Mouse (Mus musculus): Measurements from ENCODE around the gene Sema3e. TPM values are rescaled to one million over a fixed set of nuclear protein-coding genes. Genes with fewer than 3 reads are reported as not detected.

Sema3e gene
- polyA plus RNA-seq, 1 experiment from 2014 or later: 3.1 TPM

GRCm38 (mm10) chr5:14092262-14092776 lies 67.2 kb downstream of the Sema3e start:
- 60% methylated on average over 14 of the region's 14 CpGs for WGBS
- H3K9ac ChIP-seq (replicated peaks; ENCODE audit: low read length): no peak overlapping the region
- H3K4me2 ChIP-seq (ENCODE audit: low read length): peak overlapping the region; percentile 15
- ATAC-seq (ENCODE audit: low FRiP score, low TSS enrichment) (no peak), DNase-seq (peak; percentile 17)
- no peak overlapping the region for H3K4me3 ChIP-seq (replicated peaks; ENCODE audit: low read depth, low read length)
- H3K4me1 ChIP-seq (ENCODE audit: control insufficient read depth, insufficient read depth, low read length): 0 out of 2 replicates have a peak, but pooled peaks cover 3% of the 10 kb centered on the region
- no peaks in the 10 kb centered on the region for H3K27me3 ChIP-seq (ENCODE audit: control insufficient read depth, insufficient read depth, low read length)
- H3K9me3 ChIP-seq (ENCODE audit: control insufficient read depth, low read length): no peaks in the 10 kb centered on the region
- H3K36me3 ChIP-seq (ENCODE audit: control insufficient read depth, insufficient read depth, low read length): no peaks in the 10 kb centered on the region
- no peak overlapping the region for H3K27ac ChIP-seq (replicated peaks; ENCODE audit: low read depth, low read length)

GRCm38 (mm10) chr5:14096196-14096595 lies 71.1 kb downstream of the Sema3e start:
- H3K9me3 ChIP-seq (ENCODE audit: control insufficient read depth, low read length): no peaks in the 10 kb centered on the region
- DNase-seq: no peak
- no peak overlapping the region for H3K27ac ChIP-seq (replicated peaks; ENCODE audit: low read depth, low read length)
- no peaks in the 10 kb centered on the region for H3K36me3 ChIP-seq (ENCODE audit: control insufficient read depth, insufficient read depth, low read length)
- H3K4me1 ChIP-seq (ENCODE audit: control insufficient read depth, insufficient read depth, low read length): 0 out of 2 replicates have a peak, but pooled peaks cover 3% of the 10 kb centered on the region
- 96% methylated on average over 1 of the region's 1 CpGs for WGBS
- no peak overlapping the region for H3K9ac ChIP-seq (replicated peaks; ENCODE audit: low read length)
- no peak overlapping the region for H3K4me2 ChIP-seq (ENCODE audit: low read length)
- no peak overlapping the region for H3K4me3 ChIP-seq (replicated peaks; ENCODE audit: low read depth, low read length)
- H3K27me3 ChIP-seq (ENCODE audit: control insufficient read depth, insufficient read depth, low read length): no peaks in the 10 kb centered on the region
- ATAC-seq (ENCODE audit: low FRiP score, low TSS enrichment): no peak

GRCm38 (mm10) chr5:14098677-14099076 lies 73.6 kb downstream of the Sema3e start:
- no peak overlapping the region for H3K9ac ChIP-seq (replicated peaks; ENCODE audit: low read length)
- no peaks in the 10 kb centered on the region for H3K4me1 ChIP-seq (ENCODE audit: control insufficient read depth, insufficient read depth, low read length)
- no peak overlapping the region for H3K4me3 ChIP-seq (replicated peaks; ENCODE audit: low read depth, low read length)
- no peak overlapping the region for H3K27ac ChIP-seq (replicated peaks; ENCODE audit: low read depth, low read length)
- no peaks in the 10 kb centered on the region for H3K9me3 ChIP-seq (ENCODE audit: control insufficient read depth, low read length)
- no peak for ATAC-seq (ENCODE audit: low FRiP score, low TSS enrichment)
- no peak for DNase-seq
- no peaks in the 10 kb centered on the region for H3K27me3 ChIP-seq (ENCODE audit: control insufficient read depth, insufficient read depth, low read length)
- H3K4me2 ChIP-seq (ENCODE audit: low read length): no peak overlapping the region
- 94% methylated on average over 3 of the region's 3 CpGs for WGBS
- no peaks in the 10 kb centered on the region for H3K36me3 ChIP-seq (ENCODE audit: control insufficient read depth, insufficient read depth, low read length)

GRCm38 (mm10) chr5:14107365-14107764 lies 82.3 kb downstream of the Sema3e start:
- Histone ChIP-seq H3K27me3 (ENCODE audit: control insufficient read depth, insufficient read depth, low read length) (no peaks in the 10 kb centered on the region), H3K9me3 (ENCODE audit: control insufficient read depth, low read length) (no peaks in the 10 kb centered on the region), H3K9ac (replicated peaks; ENCODE audit: low read length) (no peak overlapping the region), H3K36me3 (ENCODE audit: control insufficient read depth, insufficient read depth, low read length) (no peaks in the 10 kb centered on the region), H3K4me2 (ENCODE audit: low read length) (no peak overlapping the region), H3K27ac (replicated peaks; ENCODE audit: low read depth, low read length) (no peak overlapping the region), H3K4me1 (ENCODE audit: control insufficient read depth, insufficient read depth, low read length) (no peaks in the 10 kb centered on the region), H3K4me3 (replicated peaks; ENCODE audit: low read depth, low read length) (no peak overlapping the region)
- WGBS: 72% methylated on average over 4 of the region's 4 CpGs
- DNase-seq (no peak), ATAC-seq (ENCODE audit: low FRiP score, low TSS enrichment) (no peak)

- ATAC-seq (ENCODE audit: low FRiP score, low TSS enrichment) (no peak), DNase-seq (no peak)
- Histone ChIP-seq H3K9ac (replicated peaks; ENCODE audit: low read length) (no peak overlapping the region), H3K4me3 (replicated peaks; ENCODE audit: low read depth, low read length) (no peak overlapping the region), H3K27me3 (ENCODE audit: control insufficient read depth, insufficient read depth, low read length) (no peaks in the 10 kb centered on the region), H3K36me3 (ENCODE audit: control insufficient read depth, insufficient read depth, low read length) (no peaks in the 10 kb centered on the region), H3K27ac (replicated peaks; ENCODE audit: low read depth, low read length) (no peak overlapping the region), H3K4me1 (ENCODE audit: control insufficient read depth, insufficient read depth, low read length) (no peaks in the 10 kb centered on the region), H3K9me3 (ENCODE audit: control insufficient read depth, low read length) (no peaks in the 10 kb centered on the region), H3K4me2 (ENCODE audit: low read length) (no peak overlapping the region)
- 86% methylated on average over 4 of the region's 4 CpGs for WGBS
Observed at GRCm38 (mm10) chr5:14109001-14109400, 83.9 kb downstream of the Sema3e start.

- 82% methylated on average over 4 of the region's 4 CpGs for WGBS
- Histone ChIP-seq H3K36me3 (ENCODE audit: control insufficient read depth, insufficient read depth, low read length) (no peaks in the 10 kb centered on the region), H3K4me3 (replicated peaks; ENCODE audit: low read depth, low read length) (no peak overlapping the region), H3K27ac (replicated peaks; ENCODE audit: low read depth, low read length) (no peak overlapping the region), H3K4me1 (ENCODE audit: control insufficient read depth, insufficient read depth, low read length) (no peaks in the 10 kb centered on the region), H3K27me3 (ENCODE audit: control insufficient read depth, insufficient read depth, low read length) (no peaks in the 10 kb centered on the region), H3K9me3 (ENCODE audit: control insufficient read depth, low read length) (no peaks in the 10 kb centered on the region), H3K4me2 (ENCODE audit: low read length) (no peak overlapping the region), H3K9ac (replicated peaks; ENCODE audit: low read length) (no peak overlapping the region)
- ATAC-seq (ENCODE audit: low FRiP score, low TSS enrichment): no peak
- no peak for DNase-seq
Observed at GRCm38 (mm10) chr5:14111401-14111800, 86.3 kb downstream of the Sema3e start.

GRCm38 (mm10) chr5:14121902-14122301 lies 96.8 kb downstream of the Sema3e start:
- no peak overlapping the region for H3K4me3 ChIP-seq (replicated peaks; ENCODE audit: low read depth, low read length)

GRCm38 (mm10) chr5:14126591-14126990 lies 101.5 kb downstream of the Sema3e start:
- WGBS: 74% methylated on average over 1 of the region's 1 CpGs
- H3K9ac ChIP-seq (replicated peaks; ENCODE audit: low read length): no peak overlapping the region
- DNase-seq (no peak), ATAC-seq (ENCODE audit: low FRiP score, low TSS enrichment) (no peak)
- H3K4me1 ChIP-seq (ENCODE audit: control insufficient read depth, insufficient read depth, low read length): no peaks in the 10 kb centered on the region
- no peak overlapping the region for H3K27ac ChIP-seq (replicated peaks; ENCODE audit: low read depth, low read length)
- H3K4me2 ChIP-seq (ENCODE audit: low read length): no peak overlapping the region
- no peaks in the 10 kb centered on the region for H3K36me3 ChIP-seq (ENCODE audit: control insufficient read depth, insufficient read depth, low read length)
- no peaks in the 10 kb centered on the region for H3K27me3 ChIP-seq (ENCODE audit: control insufficient read depth, insufficient read depth, low read length)
- no peaks in the 10 kb centered on the region for H3K9me3 ChIP-seq (ENCODE audit: control insufficient read depth, low read length)
- H3K4me3 ChIP-seq (replicated peaks; ENCODE audit: low read depth, low read length): no peak overlapping the region

More at GRCm38 (mm10) chr5:14121902-14122301, 96.8 kb downstream of the Sema3e start:
- Histone ChIP-seq H3K9me3 (ENCODE audit: control insufficient read depth, low read length) (no peaks in the 10 kb centered on the region), H3K4me1 (ENCODE audit: control insufficient read depth, insufficient read depth, low read length) (no peaks in the 10 kb centered on the region), H3K9ac (replicated peaks; ENCODE audit: low read length) (no peak overlapping the region), H3K36me3 (ENCODE audit: control insufficient read depth, insufficient read depth, low read length) (no peaks in the 10 kb centered on the region), H3K27ac (replicated peaks; ENCODE audit: low read depth, low read length) (no peak overlapping the region), H3K4me2 (ENCODE audit: low read length) (no peak overlapping the region), H3K27me3 (ENCODE audit: control insufficient read depth, insufficient read depth, low read length) (no peaks in the 10 kb centered on the region)
- DNase-seq (peak; percentile 24), ATAC-seq (ENCODE audit: low FRiP score, low TSS enrichment) (no peak)
- 63% methylated on average over 5 of the region's 5 CpGs for WGBS

GRCm38 (mm10) chr5:14135929-14136328 lies 110.9 kb downstream of the Sema3e start:
- Histone ChIP-seq H3K27ac (replicated peaks; ENCODE audit: low read depth, low read length) (no peak overlapping the region), H3K9me3 (ENCODE audit: control insufficient read depth, low read length) (no peaks in the 10 kb centered on the region), H3K4me2 (ENCODE audit: low read length) (no peak overlapping the region), H3K36me3 (ENCODE audit: control insufficient read depth, insufficient read depth, low read length) (no peaks in the 10 kb centered on the region), H3K27me3 (ENCODE audit: control insufficient read depth, insufficient read depth, low read length) (no peaks in the 10 kb centered on the region), H3K4me3 (replicated peaks; ENCODE audit: low read depth, low read length) (no peak overlapping the region), H3K4me1 (ENCODE audit: control insufficient read depth, insufficient read depth, low read length) (no peaks in the 10 kb centered on the region), H3K9ac (replicated peaks; ENCODE audit: low read length) (no peak overlapping the region)
- ATAC-seq (ENCODE audit: low FRiP score, low TSS enrichment): no peak
- peak; percentile 11 for DNase-seq
- 47% methylated on average over 8 of the region's 8 CpGs for WGBS
